Mouse (Mus musculus): ENCODE results near the gene Gpatch3.

The Gpatch3 gene

DNA sequence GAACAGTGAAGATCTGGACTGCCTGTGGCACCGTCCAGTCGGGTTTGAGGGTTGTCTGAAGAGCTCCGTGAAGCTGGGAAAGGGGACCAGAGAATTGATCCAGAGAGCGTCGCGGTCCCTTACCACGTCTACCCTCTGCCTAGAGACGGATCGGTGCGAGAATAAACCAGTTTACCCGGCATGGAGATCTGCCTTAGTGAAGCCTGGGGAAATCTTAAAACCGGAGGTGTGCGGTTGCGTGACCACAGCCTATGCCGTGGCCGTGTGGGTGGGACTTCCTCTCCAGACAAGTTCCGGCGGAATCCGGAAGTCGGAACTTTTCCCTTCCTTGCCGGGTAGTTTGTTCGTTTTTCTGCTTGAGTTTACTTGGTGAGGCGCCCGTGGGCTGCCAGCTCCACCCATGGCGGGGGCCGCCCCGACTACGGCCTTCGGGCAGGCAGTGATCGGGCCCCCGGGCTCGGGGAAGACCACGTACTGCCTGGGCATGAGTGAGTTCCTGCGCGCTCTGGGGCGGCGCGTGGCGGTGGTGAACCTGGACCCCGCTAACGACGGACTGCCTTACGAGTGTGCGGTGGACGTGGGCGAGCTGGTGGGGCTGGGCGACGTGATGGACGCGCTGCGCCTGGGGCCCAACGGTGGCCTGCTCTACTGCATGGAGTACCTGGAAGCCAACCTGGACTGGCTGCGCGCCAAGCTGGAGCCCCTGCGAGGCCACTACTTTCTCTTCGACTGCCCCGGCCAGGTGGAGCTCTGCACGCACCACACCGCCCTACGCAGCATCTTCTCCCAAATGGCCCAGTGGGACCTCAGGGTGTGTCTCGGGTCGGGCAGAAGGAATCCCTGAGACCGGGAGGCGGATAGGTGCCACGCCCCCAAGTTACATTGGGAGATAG, 9.8 kb downstream of the Gpatch3 start, which contains the start of gene Gpn2:
Gene Gpn2, plus strand, starts transcription at position 304 of the 893 bp plus-strand sequence.
- DNase-seq: peak; percentile 75 to 79

DNA sequence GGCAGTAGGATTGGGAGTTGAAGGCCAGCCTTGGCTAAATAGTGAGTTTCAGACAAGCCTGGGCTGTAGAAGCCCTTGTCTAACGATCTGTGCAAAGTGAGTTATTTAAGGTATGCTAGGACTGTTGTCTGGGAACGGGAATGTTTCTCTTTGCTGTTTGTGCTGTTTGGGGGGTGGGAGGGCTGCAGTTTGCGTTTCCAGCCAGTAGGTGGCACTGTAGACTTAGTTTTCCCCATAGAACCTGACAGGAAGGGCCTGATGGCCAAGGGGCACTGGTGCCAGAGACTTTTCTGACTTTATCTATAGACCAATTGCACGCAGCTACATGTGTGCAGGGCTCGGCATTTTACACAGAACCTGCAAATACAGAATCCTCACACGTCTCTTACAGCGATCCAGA, 18.0 kb downstream of the Gpatch3 start:
- DNase-seq: peak; percentile 67 to 72

DNA sequence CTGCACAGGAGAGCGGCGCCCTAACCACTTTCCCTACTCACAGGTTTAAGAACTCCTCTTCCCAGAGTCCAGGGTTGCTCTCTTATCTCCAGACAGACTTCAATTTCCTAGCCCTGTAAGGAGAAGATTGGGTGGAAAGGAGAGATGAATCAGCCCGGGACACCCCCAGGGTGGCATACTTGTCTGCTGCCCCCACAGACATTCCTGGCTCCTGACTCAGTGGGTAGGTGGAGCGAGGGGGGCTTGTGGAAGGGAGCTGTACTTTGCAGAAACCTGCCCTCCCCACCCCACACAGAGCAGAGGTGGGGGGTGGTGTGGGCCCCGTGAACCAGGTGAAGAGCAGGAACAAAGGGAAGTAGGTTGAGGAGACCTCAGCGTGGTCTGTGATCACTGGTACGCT, 21.0 kb downstream of the Gpatch3 start:
- no peak for DNase-seq

DNA sequence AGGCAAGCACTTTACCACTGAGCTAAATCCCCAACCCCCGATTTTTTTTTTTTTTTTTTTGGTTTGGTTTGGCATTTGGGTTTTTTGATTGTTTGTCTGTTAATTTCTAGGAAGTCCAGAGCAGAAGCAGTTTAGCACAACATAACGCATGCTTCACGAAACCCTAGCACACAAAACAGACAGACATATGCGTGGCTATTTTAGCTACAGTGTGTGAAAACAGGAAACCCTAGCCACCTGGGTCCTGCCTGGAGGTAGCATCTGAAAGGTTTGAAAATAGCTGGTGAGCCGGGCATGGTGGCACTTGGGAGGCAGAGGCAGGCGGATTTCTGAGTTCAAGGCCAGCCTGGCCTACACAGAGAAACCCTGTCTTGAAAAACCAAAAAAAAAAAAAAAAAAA, 21.5 kb downstream of the Gpatch3 start:
- no peak for DNase-seq

DNA sequence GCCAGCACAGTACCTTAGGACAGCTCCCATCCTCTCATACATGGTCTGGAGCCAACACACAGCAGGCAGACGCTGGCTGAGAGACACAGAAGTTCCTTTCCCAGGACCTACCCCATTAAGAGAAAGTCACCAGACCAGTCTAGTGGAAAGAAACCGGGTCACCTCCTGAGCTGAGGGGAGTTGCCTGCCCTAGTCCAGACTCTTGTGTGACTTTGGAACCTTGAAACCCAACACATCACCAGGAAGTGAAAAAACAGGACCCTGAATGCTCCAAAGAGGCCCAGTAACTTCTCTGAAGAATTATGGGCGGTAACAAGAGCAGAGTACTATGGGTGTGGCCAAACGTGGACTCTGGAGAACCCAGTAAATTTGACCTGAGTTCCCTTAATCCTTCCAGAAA, 24.1 kb downstream of the Gpatch3 start:
- no peak for DNase-seq

DNA sequence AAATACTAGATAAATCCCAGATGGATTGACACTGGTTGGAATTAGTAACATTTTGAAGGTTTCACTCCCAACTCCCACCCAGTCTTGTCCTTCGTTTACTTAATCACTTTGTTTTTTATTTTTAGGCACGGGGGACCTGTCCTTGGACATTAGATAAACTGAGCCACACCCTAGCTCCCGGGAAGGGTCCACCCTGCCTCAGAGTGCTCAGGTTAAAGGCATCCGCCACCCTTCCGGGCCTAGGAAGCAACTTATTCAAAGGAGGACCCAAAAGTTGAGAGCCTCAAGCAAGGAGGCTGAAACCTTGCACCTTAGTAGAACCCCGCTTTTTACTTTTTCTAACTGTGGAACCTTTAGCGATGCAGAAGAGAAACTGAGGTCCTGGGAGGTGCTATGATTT, 24.6 kb downstream of the Gpatch3 start:
- DNase-seq: no peak

DNA sequence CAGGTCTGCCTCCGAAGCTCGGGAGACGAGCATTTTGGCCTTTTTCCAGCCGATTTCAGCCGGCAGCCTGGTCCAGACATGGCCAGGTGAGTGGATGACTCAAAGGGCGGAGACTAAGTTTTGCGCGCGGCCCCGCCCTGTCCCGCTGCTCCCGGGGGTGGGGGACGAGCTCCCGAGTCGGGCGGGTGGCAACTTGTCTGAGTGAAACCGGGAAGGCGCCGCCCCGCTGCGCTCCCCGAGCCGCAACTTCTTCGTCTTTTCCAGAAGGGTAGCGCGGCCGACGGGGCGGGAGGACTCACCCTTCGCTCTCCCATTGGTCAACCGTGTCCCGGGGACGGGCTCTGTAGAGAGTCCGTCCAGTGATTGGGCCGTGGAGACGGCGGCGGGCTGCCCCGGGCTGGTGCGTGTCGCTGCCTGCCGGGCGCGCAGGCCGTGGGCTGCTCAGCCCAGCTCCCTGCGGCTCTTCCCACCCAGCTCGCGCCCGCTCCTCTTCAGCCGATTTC, 25.1 kb downstream of the Gpatch3 start:
- peak; percentile 65 to 78 for DNase-seq

DNA sequence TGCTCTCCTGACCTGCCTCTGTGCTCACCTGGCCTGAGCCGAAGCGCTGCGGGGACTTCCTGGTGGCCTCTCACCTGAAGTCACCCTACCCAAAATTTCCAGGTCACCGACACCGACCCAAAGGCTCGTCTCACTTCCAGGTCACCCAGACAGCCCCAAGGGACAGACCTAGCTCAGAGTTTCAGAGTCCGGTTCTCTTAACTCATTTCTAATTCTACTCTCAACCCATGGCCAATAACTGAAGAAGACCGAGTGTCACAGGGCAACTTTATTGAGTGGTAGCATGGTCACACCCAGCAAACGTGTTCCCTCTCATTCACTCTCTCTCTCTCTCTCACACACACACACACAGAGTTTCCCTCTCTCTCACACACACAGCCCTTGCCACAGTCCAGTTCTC, 25.8 kb downstream of the Gpatch3 start:
- no peak for DNase-seq

DNA sequence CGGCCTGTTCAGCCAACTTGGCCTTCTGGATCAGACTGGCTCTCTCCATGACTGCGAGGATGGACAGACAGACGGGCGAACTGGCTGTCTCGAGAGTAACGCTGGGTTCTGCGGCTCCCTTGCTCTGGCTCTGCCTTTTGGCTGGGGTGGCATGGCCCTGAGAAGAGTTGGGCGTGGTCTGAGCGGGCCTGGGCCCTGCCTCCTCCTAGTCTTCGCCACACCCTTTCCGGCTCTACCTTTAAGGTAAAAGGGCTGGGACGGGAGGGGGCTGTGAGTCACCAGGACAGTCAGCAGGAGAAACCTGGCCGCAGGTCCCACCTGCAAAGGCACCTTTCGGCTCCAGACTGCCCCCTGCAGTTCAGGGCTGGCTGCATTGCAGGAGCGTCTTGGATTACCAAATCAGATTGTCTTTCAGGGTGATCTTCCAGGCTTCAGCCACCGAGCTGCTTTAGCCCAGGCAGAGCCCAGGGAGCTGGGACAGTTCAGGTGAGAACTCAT, 27.2 kb downstream of the Gpatch3 start, which contains the start of gene Sfn:
Gene Sfn, minus strand, starts transcription at position 448 of the 498 bp plus-strand sequence.
- DNase-seq: peak; percentile 44 to 48

DNA sequence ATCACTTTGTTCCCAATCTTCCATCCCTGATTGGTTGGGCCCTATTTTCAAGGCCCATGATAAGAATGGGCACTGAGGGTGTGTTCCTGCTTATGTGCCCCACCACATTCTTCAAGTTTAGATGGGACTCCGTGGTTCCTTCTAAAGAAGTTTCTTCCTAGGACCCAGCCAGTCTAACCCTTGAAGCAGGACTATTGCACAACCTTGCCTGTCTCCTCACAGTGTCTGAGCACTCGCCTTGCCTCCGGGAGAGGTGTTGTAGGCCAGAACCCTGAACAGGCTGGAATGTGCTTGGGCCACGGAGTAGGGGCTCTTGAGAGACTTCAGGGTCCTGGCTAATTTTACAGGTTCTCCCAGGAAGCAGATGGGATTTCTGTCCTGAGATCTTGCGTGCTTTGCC, 28.5 kb downstream of the Gpatch3 start:
- DNase-seq: no peak

DNA sequence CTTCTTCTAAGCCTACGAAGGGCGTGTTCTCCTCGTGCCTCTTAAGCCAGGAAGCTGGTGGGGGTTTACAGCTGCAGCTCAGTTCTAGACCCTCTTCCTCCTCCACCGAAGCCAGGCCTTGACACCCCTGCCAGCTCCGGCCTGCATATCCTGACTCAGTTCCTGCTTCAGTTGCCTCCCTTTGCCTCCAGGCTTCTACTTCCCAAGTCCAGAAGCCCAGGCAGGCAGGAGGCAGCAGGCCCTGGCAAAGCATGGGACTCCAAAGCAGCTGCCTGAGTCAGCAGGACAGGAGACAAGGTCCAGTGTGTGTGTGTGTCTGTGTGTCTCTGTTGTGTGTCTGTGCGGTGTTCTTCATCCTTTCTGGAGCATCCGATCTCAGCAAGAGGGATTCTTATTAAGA, 29.6 kb downstream of the Gpatch3 start:
- DNase-seq: no peak

DNA sequence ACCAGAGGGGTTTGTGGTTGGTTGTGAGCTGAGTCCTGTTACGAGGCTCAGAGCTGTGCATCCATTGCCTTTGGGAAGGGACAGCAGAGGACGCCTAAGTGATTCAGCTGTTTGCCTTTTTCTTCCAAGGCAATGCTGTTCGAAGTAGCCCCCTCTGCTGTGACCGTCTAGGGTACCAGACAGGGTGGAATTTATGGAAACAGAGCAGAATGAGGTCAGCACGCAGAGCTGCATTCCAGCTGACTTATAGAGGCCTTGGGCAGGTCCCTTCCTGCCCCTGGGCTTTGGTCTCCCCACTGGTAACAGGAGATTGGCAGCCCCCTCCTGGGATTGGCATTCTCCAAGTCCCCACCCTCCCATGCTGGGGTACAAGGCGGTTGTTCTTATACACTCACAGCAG, 30.3 kb downstream of the Gpatch3 start:
- no peak for DNase-seq

DNA sequence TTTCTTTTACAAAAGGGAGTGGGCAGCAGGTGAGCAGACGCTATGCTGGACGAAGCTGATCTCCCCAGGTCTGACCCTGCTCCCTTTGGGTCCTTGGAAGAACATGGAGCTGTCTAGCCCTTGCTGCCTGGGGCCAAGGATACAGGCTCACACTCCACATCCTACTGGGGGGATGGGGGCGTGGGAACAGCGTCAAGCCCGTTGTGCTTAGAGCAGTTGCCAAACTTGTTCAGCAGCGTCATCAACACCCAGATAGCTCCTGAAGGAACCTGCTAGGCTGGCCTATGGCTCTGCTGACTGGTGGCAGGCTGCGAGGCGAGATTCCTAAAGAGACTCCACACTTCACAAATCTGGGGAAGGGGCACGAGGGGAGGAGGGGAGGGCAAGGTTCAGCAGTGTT, 30.8 kb downstream of the Gpatch3 start:
- no peak for DNase-seq

DNA sequence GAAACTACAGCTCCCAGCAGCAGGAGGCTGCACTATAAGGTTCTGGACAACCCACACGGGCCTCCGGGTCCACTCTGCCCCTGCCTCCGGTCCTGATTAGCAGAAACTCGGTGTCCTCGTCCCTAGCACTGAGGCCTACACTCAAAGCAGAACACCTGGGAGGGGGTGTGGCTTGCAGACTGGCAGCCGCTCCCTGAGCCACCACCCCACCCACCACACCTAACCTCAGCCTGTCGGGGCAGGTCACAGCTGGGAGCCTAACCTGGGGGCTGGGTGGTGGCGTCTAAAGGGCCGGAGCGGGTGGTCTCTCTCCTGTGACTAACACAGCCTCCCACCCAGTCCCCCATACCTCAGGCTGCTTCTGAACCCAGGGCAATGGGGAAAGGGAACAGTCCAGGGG, 32.7 kb downstream of the Gpatch3 start:
- DNase-seq: no peak

DNA sequence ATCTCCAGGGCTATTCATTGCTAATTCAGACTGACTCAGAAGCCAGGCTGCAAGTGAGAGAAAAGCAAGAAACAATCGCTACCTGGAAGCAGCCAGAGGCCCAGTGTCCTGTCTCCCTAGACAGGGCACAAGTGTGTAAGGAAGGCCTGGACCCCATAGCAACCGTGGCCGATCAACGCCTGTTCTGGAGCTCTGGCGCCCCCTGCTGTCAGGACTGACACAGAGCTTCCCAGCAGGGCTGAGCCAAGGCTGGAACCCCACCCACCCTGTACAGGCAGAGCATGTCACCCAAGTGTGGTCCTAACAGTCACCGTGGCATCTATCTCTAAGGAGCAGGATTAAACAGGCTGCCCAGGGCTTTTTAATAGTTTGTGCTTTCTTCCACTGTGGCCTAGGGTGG, 35.2 kb downstream of the Gpatch3 start:
- peak; percentile 75 to 79 for DNase-seq

DNA sequence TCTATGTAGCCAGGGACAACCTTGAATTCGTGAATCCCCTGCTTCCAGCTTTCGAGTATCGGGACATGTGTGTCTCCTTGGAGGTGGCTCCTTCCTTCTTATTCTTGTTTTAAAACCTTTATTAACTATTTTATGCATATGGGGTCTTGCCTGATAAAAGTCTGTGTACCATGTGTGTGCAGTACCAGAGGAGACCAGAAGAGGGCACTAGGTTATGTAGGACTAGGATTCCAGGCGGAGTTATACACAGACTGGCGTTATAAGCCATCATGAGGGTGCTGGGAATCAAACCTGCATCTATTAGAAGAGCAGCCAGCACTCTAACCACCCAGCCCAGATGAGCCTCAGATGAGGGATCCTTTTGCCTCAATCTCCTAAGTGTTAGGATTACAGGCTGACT, 37.3 kb downstream of the Gpatch3 start:
- no peak for DNase-seq

DNA sequence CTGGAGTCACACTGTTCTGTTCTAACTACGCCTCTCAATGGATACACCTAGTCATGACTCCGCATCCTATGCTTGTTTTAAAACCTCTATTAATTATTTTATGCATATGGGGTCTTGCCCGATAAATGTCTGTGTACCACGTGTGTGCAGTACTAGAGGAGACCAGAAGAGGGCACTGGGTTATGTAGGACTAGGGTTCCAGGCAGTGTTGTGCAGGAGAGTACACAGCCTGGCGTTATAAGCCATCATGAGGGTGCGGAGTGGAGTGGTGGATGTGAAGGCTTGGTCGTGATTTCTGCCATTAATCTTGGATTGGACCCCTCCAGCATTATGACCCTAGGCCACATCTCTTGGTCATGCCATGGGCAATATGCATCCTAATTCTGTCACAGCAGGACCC, 37.9 kb downstream of the Gpatch3 start:
- no peak for DNase-seq

DNA sequence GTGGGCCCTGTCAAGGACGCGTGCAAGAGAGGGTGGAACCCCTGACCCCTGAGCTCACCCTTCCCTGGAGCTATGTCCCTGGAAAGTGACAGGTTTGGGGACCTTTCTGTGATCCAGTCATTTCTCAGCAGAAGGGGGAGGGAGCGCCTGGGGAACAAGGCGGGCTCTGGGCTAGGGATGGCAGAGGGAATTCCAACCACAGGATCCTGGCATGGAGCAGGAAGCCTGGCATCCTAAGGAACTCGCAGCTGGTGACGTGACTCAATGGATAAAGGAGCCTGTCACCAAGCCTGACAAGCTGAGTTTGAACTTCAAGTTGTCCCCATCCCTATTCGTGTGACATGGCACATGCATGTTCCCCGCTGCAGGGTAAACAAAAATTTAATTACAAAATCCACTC, 38.5 kb downstream of the Gpatch3 start:
- DNase-seq: no peak

DNA sequence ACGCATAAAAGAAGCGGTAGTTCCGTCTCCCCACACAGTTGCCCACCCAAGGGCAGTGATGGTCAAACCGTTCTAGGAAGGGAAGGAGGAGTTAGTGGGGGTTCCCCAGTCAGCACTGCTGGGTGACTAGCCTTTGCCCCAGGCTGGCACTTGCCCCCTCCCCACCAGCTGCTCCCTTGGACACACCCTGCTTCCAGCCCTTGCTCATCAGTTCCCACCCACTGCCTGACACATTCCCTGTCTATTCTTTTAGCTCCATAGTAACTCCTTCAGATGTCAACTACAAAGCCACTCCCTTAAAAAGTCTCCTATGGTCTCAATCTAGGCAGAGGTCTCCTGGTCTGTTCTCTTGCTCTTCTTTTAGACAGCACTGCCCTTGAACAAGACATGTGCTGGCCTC, 39.3 kb downstream of the Gpatch3 start:
- DNase-seq: no peak

DNA sequence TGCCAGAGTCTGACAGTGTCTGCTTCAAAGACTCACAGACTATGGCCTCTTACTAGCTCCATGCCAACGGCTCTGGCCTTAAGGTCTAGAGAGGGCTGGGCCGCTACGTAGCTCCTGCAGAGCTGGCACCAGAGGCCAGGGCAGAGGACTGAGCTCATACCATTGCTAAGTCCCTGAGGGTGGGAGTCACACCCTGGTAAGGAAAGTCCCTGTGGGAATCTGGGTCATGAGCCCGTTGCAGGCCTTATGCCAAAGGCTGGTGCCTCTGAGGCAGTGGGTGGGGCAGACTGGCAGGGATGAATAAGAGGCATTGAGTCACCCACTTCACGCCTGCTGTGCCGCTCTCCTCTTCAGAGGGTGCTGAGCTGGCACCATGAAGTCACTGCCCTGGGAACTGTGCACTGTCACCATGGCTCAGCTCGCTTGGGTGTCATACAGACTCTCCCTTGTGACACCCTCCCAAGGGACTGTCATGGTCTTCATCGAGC, 39.8 kb downstream of the Gpatch3 start:
- DNase-seq: peak in 1 of 2 experiments; percentile 30

DNA sequence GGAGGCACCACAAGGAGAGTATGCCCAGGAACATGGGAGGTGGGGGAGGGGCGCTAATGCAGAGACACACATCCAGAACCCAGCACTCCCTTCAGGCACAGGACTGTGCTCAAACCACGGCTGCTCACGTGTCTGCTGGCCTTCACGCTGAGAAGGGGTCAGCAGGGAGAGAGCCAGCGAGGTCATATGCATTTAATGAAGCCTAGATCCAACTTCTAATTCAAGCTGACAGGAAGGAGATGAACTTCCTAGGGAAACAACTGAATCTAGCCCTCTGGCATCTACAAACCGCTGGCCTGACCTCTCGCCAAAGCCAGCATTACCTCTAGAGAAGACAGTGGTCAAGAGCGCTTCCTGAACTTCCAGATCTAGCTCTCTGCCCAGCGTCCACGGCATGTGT, 40.9 kb downstream of the Gpatch3 start:
- no peak for DNase-seq

DNA sequence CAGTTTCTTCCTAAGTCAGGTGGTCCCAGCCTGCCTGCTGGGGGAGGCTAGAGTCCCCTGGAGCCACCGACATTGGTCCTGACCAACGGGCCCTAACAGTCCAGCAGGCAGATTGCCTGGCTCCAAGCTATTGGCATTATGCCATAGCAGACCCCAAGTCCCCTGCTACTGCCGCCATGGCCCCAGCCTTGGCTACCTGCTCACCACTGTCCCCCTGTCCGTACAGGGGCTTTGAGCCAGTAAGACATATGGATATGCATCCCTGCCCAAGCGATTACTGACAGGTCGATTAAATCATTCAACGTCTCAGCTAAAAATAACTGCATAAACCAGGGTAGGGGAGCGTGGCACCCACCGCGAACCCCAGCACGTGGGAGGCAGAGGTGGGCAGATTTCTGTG, 43.4 kb downstream of the Gpatch3 start:
- DNase-seq: no peak

DNA sequence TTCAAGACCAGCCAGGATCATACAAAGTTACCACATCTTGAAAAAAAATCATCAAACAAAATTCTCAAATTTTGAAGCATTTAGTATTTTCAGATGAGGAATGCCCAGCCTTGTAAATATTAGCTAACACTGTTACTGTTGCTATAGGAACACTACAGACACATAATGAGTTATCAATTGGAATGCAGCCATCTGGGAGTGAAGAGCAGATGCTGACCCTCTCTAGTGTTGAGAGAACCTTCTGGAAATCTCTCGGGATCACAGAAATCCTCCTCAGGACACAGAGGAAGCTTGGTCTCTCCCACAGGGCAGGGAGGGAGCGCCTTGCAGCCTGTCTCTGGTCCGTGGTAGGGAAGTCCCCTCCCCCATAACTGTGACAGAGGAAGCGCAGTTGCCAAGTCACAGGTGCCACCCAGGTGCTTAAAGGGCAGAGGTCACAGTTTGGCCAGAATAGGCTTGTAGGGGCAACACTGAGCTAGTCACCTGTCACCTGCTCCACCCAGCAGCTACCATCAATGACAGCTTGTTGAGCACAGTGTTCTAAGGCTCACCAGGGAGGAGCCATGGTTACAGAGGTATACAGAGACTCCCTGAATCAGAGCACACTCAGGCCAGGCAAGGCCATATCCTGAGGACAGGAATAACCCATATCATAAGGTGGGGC, 45.1 kb downstream of the Gpatch3 start:
- no peak for DNase-seq

DNA sequence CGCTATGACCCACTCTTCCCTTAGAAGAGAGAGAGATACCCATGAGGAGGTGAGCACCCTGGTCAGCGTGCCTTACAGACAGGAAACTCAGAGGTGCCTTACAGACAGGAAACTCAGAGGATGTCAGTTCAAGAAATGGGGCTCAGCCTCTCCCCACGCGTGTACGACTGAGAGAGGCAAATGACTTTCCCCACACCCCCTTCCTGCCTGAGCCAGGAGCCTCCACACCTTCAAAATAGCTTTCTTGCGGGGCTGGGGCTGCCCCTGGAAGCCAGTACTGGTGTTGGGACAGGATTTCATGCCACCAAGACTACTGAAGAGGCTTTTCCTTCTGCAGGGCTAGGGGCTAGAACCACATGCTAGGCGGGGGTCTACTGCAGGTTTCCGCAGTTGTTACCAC, 46.1 kb downstream of the Gpatch3 start:
- DNase-seq: no peak

Data from cerebellum, postnatal 36 days (tissue).